Mouse (Mus musculus): ENCODE measurements around the gene Pax5.
A peak's percentile ranks its signal among the peaks of the same experiment; 100 is the strongest.

DNA sequence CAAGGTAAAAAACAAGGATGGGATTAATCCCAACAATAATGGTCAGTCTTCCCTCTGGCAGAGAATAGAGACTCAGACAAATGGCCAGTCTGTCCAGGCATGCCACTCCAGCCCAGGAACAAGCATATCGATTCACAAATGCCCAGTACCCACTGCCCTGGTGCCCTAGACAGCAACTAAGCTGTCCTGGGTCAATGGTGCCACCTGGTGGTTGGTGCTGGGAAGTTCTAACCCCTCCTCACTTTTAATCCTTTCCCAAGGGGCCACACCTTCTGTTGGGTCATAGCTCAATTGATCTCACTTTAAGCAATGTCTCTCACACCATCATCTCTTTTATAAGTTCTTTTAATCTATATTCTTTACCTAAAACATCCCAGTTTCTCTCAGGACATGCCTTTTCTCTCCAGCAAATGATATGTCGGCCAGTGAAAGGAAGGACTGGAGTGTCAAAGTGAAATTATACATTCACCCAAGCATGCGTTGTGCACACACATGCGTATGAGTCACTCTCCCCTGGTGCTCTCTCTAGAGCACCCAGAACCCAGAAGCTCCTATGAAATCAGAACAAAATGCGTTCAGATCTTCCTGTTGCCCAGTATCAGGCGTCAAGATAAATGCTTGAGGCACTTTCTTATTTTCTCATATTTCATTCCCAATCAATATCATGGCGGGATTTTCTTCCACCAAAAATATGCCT lies 40.7 kb downstream of the Pax5 start:
- peak; percentile 58; the same call in 1 of the 2 replicates for TF ChIP-seq CTCF (IDR thresholded peaks at IDR 0.05; ENCODE audit: control insufficient read depth, insufficient read depth, low read length)
- TF ChIP-seq POLR2A (IDR thresholded peaks at IDR 0.05; ENCODE audit: borderline replicate concordance, control insufficient read depth, low read depth, low read length) = no peak

Data from bone marrow, adult 2 months (tissue).